Mouse (Mus musculus) olfactory bulb, adult 2 months (tissue): ENCODE results near the gene Amph.

Experiments
- CTCF ChIP-seq: fragments of 200-500 bp; IDR thresholded peaks from 2 replicates; pipeline ENCODE4 v1.5.1; 2012; ENCODE audit warnings: low read depth, mild to moderate bottlenecking, low read length, moderate library complexity; ENCODE audit not compliant: insufficient read depth
- POLR2A ChIP-seq: fragments of 200-500 bp; IDR thresholded peaks from 2 replicates; pipeline ENCODE4 v1.6.1; 2012; ENCODE audit warnings: mild to moderate bottlenecking, low read depth, low read length, moderate library complexity; ENCODE audit not compliant: insufficient read depth

DNA sequence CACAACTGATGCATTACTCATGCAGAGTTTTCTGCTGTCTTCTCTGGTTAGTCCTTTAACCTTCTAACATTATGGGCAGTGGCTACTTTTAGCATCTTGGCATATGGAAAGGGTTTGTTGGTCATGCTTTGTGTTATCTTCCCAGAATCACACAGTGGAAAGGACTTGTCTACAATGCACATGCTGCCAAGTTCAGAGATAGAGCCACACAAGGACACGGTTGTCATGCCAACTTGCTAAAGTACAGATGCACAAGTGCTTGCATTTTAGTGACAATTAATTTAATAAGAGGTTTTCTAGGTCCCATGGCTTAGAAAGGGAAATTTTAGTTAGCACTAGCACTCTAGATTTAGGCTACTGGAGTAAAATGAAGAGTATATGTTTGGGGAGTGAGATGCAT, 104.1 kb downstream of the Amph start:
- no peak for TF ChIP-seq POLR2A
- TF ChIP-seq CTCF, result no peak
